Mouse (Mus musculus): ENCODE results near the gene Cdh13. TPM values are rescaled to one million over a fixed set of nuclear protein-coding genes. Genes with fewer than 3 reads are reported as not detected.
"Not testable (repeated sequence)": the region's sequence is repeated elsewhere in the genome, so short reads cannot be mapped to it uniquely, and the experiment has no call there.

Gene Cdh13
- polyA plus RNA-seq, 1 experiment from 2014 or later = 49.5 TPM

- no peaks in the 10 kb centered on the region for H3K36me3 ChIP-seq (ENCODE audit: poor library complexity, severe bottlenecking)
- H3K27ac ChIP-seq = no peak overlapping the region
- no peak overlapping the region for H3K9ac ChIP-seq
- no peaks in the 10 kb centered on the region for H3K27me3 ChIP-seq
- 79% methylated on average over 5 of the region's 5 CpGs for WGBS
- ATAC-seq = no peak
- no peaks in the 10 kb centered on the region for H3K4me1 ChIP-seq
- no peak overlapping the region for H3K4me3 ChIP-seq
- no peak overlapping the region for H3K4me2 ChIP-seq
- H3K9me3 ChIP-seq (replicated peaks) = no peaks in the 10 kb centered on the region
Observed at GRCm38 (mm10) chr8:118741781-118742180, 458.2 kb downstream of the Cdh13 start.

GRCm38 (mm10) chr8:118744991-118745390 is 461.5 kb downstream of the Cdh13 start:
- Histone ChIP-seq H3K27ac (no peak overlapping the region), H3K9ac (no peak overlapping the region), H3K4me1 (no peaks in the 10 kb centered on the region), H3K9me3 (replicated peaks) (no peaks in the 10 kb centered on the region), H3K36me3 (ENCODE audit: poor library complexity, severe bottlenecking) (no peaks in the 10 kb centered on the region), H3K4me3 (no peak overlapping the region), H3K27me3 (no peaks in the 10 kb centered on the region), H3K4me2 (no peak overlapping the region)
- no peak for ATAC-seq
- 71% methylated on average over 13 of the region's 13 CpGs for WGBS

- Histone ChIP-seq H3K4me1 (no peaks in the 10 kb centered on the region), H3K4me2 (no peak overlapping the region), H3K4me3 (no peak overlapping the region), H3K27me3 (no peaks in the 10 kb centered on the region), H3K9ac (no peak overlapping the region), H3K36me3 (ENCODE audit: poor library complexity, severe bottlenecking) (no peaks in the 10 kb centered on the region), H3K9me3 (replicated peaks) (no peaks in the 10 kb centered on the region), H3K27ac (no peak overlapping the region)
- no peak for ATAC-seq
- 81% methylated on average over 21 of the region's 21 CpGs for WGBS
Observed at GRCm38 (mm10) chr8:118748041-118748604, 464.6 kb downstream of the Cdh13 start.

GRCm38 (mm10) chr8:118749191-118749590 is 465.7 kb downstream of the Cdh13 start:
- Histone ChIP-seq H3K9me3 (replicated peaks) (no peaks in the 10 kb centered on the region), H3K4me1 (peaks cover 9% of the 10 kb centered on the region), H3K36me3 (ENCODE audit: poor library complexity, severe bottlenecking) (no peaks in the 10 kb centered on the region), H3K4me3 (no peak overlapping the region), H3K27me3 (no peaks in the 10 kb centered on the region), H3K9ac (no peak overlapping the region), H3K4me2 (no peak overlapping the region), H3K27ac (no peak overlapping the region)
- WGBS = 88% methylated on average over 3 of the region's 3 CpGs
- ATAC-seq = no peak

GRCm38 (mm10) chr8:118749786-118750185 is 466.3 kb downstream of the Cdh13 start:
- ATAC-seq = no peak
- Histone ChIP-seq H3K36me3 (ENCODE audit: poor library complexity, severe bottlenecking) (no peaks in the 10 kb centered on the region), H3K4me2 (no peak overlapping the region), H3K27me3 (no peaks in the 10 kb centered on the region), H3K4me1 (peaks cover 9% of the 10 kb centered on the region), H3K9me3 (replicated peaks) (no peaks in the 10 kb centered on the region), H3K4me3 (no peak overlapping the region), H3K27ac (no peak overlapping the region), H3K9ac (no peak overlapping the region)
- WGBS = 93% methylated on average over 11 of the region's 11 CpGs

GRCm38 (mm10) chr8:118753710-118754109 is 470.2 kb downstream of the Cdh13 start:
- Histone ChIP-seq H3K4me2 (no peak overlapping the region), H3K27ac (no peak overlapping the region), H3K9ac (no peak overlapping the region), H3K4me1 (peaks cover 9% of the 10 kb centered on the region), H3K36me3 (ENCODE audit: poor library complexity, severe bottlenecking) (no peaks in the 10 kb centered on the region), H3K27me3 (no peaks in the 10 kb centered on the region), H3K9me3 (replicated peaks) (no peaks in the 10 kb centered on the region), H3K4me3 (no peak overlapping the region)
- WGBS = 44% methylated on average over 12 of the region's 12 CpGs
- no peak for ATAC-seq

- H3K27me3 ChIP-seq = no peaks in the 10 kb centered on the region
- no peak overlapping the region for H3K4me2 ChIP-seq
- H3K9me3 ChIP-seq (replicated peaks) = no peaks in the 10 kb centered on the region
- no peak overlapping the region for H3K4me3 ChIP-seq
- peaks cover 9% of the 10 kb centered on the region for H3K4me1 ChIP-seq
- ATAC-seq = no peak
- WGBS = 62% methylated on average over 7 of the region's 7 CpGs
- H3K36me3 ChIP-seq (ENCODE audit: poor library complexity, severe bottlenecking) = no peaks in the 10 kb centered on the region
- H3K27ac ChIP-seq = no peak overlapping the region
- H3K9ac ChIP-seq = no peak overlapping the region
Observed at GRCm38 (mm10) chr8:118754119-118754518, 470.6 kb downstream of the Cdh13 start.

- not testable (repeated sequence) for H3K36me3 ChIP-seq (ENCODE audit: poor library complexity, severe bottlenecking); H3K4me3 ChIP-seq; H3K4me1 ChIP-seq
Observed at GRCm38 (mm10) chr8:118777507-118777906, 494.0 kb downstream of the Cdh13 start.

GRCm38 (mm10) chr8:118778374-118778773 is 494.8 kb downstream of the Cdh13 start:
- ATAC-seq = no peak
- Histone ChIP-seq H3K4me1 (no peaks in the 10 kb centered on the region), H3K9me3 (replicated peaks) (no peaks in the 10 kb centered on the region), H3K4me3 (no peak overlapping the region), H3K36me3 (ENCODE audit: poor library complexity, severe bottlenecking) (no peaks in the 10 kb centered on the region), H3K27ac (no peak overlapping the region), H3K27me3 (no peaks in the 10 kb centered on the region), H3K9ac (no peak overlapping the region), H3K4me2 (no peak overlapping the region)
- WGBS = 86% methylated on average over 1 of the region's 1 CpGs

More at GRCm38 (mm10) chr8:118777507-118777906, 494.0 kb downstream of the Cdh13 start:
- H3K9ac ChIP-seq; H3K9me3 ChIP-seq (replicated peaks); H3K4me2 ChIP-seq; ATAC-seq; H3K27ac ChIP-seq; H3K27me3 ChIP-seq: not testable (repeated sequence)
- WGBS = 91% methylated on average over 6 of the region's 6 CpGs

GRCm38 (mm10) chr8:118785646-118786045 is 502.1 kb downstream of the Cdh13 start:
- Histone ChIP-seq H3K36me3 (ENCODE audit: poor library complexity, severe bottlenecking) (no peaks in the 10 kb centered on the region), H3K4me1 (no peaks in the 10 kb centered on the region), H3K9ac (no peak overlapping the region), H3K27ac (no peak overlapping the region), H3K9me3 (replicated peaks) (no peaks in the 10 kb centered on the region), H3K4me2 (no peak overlapping the region), H3K4me3 (no peak overlapping the region), H3K27me3 (no peaks in the 10 kb centered on the region)
- WGBS = 91% methylated on average over 13 of the region's 13 CpGs
- ATAC-seq = no peak

GRCm38 (mm10) chr8:118789649-118790048 is 506.1 kb downstream of the Cdh13 start:
- no peaks in the 10 kb centered on the region for H3K27me3 ChIP-seq
- WGBS = 81% methylated on average over 7 of the region's 7 CpGs

GRCm38 (mm10) chr8:118794886-118795285 is 511.4 kb downstream of the Cdh13 start:
- no peaks in the 10 kb centered on the region for H3K4me1 ChIP-seq
- H3K27ac ChIP-seq = no peak overlapping the region
- H3K9ac ChIP-seq = no peak overlapping the region
- WGBS = 84% methylated on average over 9 of the region's 9 CpGs
- H3K4me2 ChIP-seq = no peak overlapping the region
- no peaks in the 10 kb centered on the region for H3K36me3 ChIP-seq (ENCODE audit: poor library complexity, severe bottlenecking)
- no peaks in the 10 kb centered on the region for H3K9me3 ChIP-seq (replicated peaks)
- no peak for ATAC-seq
- no peak overlapping the region for H3K4me3 ChIP-seq
- no peaks in the 10 kb centered on the region for H3K27me3 ChIP-seq

More at GRCm38 (mm10) chr8:118789649-118790048, 506.1 kb downstream of the Cdh13 start:
- H3K9ac ChIP-seq = no peak overlapping the region
- H3K27ac ChIP-seq = no peak overlapping the region
- no peak overlapping the region for H3K4me2 ChIP-seq
- no peaks in the 10 kb centered on the region for H3K4me1 ChIP-seq
- no peak for ATAC-seq
- no peaks in the 10 kb centered on the region for H3K36me3 ChIP-seq (ENCODE audit: poor library complexity, severe bottlenecking)
- H3K4me3 ChIP-seq = no peak overlapping the region
- H3K9me3 ChIP-seq (replicated peaks) = no peaks in the 10 kb centered on the region

- H3K9me3 ChIP-seq (replicated peaks) = no peaks in the 10 kb centered on the region
- ATAC-seq = no peak
- no peak overlapping the region for H3K27ac ChIP-seq
- H3K9ac ChIP-seq = no peak overlapping the region
- no peak overlapping the region for H3K4me3 ChIP-seq
- no peak overlapping the region for H3K4me2 ChIP-seq
- no peaks in the 10 kb centered on the region for H3K36me3 ChIP-seq (ENCODE audit: poor library complexity, severe bottlenecking)
- WGBS = 59% methylated on average over 7 of the region's 7 CpGs
- no peaks in the 10 kb centered on the region for H3K4me1 ChIP-seq
- no peaks in the 10 kb centered on the region for H3K27me3 ChIP-seq
Observed at GRCm38 (mm10) chr8:118796491-118796890, 513.0 kb downstream of the Cdh13 start.
